Mouse (Mus musculus) G1E (cell line): Measurements from ENCODE around the gene 1700001J03Rik. TPM values are rescaled to one million over a fixed set of nuclear protein-coding genes. Genes with fewer than 3 reads are reported as not detected.
"Not testable (repeated sequence)": the region's sequence is repeated elsewhere in the genome, so short reads cannot be mapped to it uniquely, and the experiment has no call there.

Experiments used
- ATAC-seq: 2 replicates; pipeline ENCODE4 v1.8.0; 2016; ENCODE audit warnings: mild to moderate bottlenecking; ENCODE audit not compliant: insufficient number of reproducible peaks, poor library complexity, low FRiP score, severe bottlenecking; ENCODE audit errors: extremely low read depth
- DNase-seq: peaks from one replicate; pipeline ENCODE4 v3.0.0; 2012; ENCODE audit warnings: low spot score
- H3K27me3 ChIP-seq: 2 replicates; pipeline ENCODE4 v1.6.1; 2012; ENCODE audit warnings: mild to moderate bottlenecking, low read length, inconsistent platforms; ENCODE audit not compliant: insufficient read depth
- H3K36me3 ChIP-seq: replicated peaks from 2 replicates; pipeline ENCODE3; 2012; ENCODE audit warnings: mild to moderate bottlenecking, inconsistent platforms
- H3K4me1 ChIP-seq: 2 replicates; pipeline ENCODE4 v1.6.1; 2012; ENCODE audit warnings: low read depth, low read length, inconsistent platforms, mixed read lengths; ENCODE audit not compliant: insufficient read depth
- H3K4me3 ChIP-seq: 2 replicates; pipeline ENCODE4 v1.5.1; 2012; ENCODE audit warnings: low read depth, mild to moderate bottlenecking, inconsistent platforms, low read length, moderate library complexity, mixed read lengths
- H3K9me3 ChIP-seq: replicated peaks from 2 replicates; pipeline ENCODE4 v1.6.1; 2012; ENCODE audit warnings: inconsistent platforms
- CTCF ChIP-seq: IDR thresholded peaks from 2 replicates; pipeline ENCODE4 v1.5.1; 2012; ENCODE audit warnings: low read depth, low read length, inconsistent platforms, mixed read lengths
- GATA1 ChIP-seq: IDR thresholded peaks from 2 replicates; pipeline ENCODE4 v1.6.1; 2012; ENCODE audit warnings: borderline replicate concordance, low read length, inconsistent platforms, mixed read lengths
- GATA2 ChIP-seq: IDR thresholded peaks from 2 replicates; pipeline ENCODE4 v1.6.1; 2012; ENCODE audit warnings: low read depth, low read length, inconsistent platforms, borderline replicate concordance
- POLR2AphosphoS5 ChIP-seq: IDR thresholded peaks from 2 replicates; pipeline ENCODE4 v1.6.1; 2012; ENCODE audit warnings: low read depth, low read length, inconsistent platforms; ENCODE audit not compliant: insufficient replicate concordance
- TAL1 ChIP-seq: conservative IDR thresholded peaks from 2 replicates; pipeline ENCODE4 v1.6.1; 2012; ENCODE audit warnings: low read depth, low read length, inconsistent platforms, mixed read lengths
- polyA plus RNA-seq: library from polyadenylated mRNA; stranded (reverse); fragments of >175 nt; gene quantifications from 2 replicates; pipeline ENCODE4 v1.2.3, GENCODE M21; 2012
- total RNA-seq, 2 experiments: library from RNA; stranded (forward) in 1 of 2; stranded (reverse) in 1 of 2; fragments of 200-1000 nt in 1 of 2; fragments of >200 nt in 1 of 2; fragmentation: Nextera tagmentation in 1 of 2; gene quantifications; 2 replicates each; pipeline ENCODE4 v1.2.3; 2014 to 2017

The 1700001J03Rik gene
- total and polyA plus RNA-seq, 3 experiments = 0.16 TPM; not detected in 2

GRCm38 (mm10) chr5:146190093-146190492 lies 5.0 kb upstream of the 1700001J03Rik start:
- Histone ChIP-seq H3K27me3 (no peaks in the 10 kb centered on the region; the same call in 1 of the 2 replicates), H3K9me3 (no peaks in the 10 kb centered on the region), H3K4me3 (no peak overlapping the region), H3K36me3 (no peaks in the 10 kb centered on the region), H3K4me1 (no peaks in the 10 kb centered on the region)
- DNase-seq (no peak), ATAC-seq (no peak)
- TF ChIP-seq GATA2 = no peak
- TF ChIP-seq GATA1 = no peak
- TF ChIP-seq POLR2AphosphoS5 = no peak
- no peak for TF ChIP-seq CTCF
- no peak for TF ChIP-seq TAL1

- ATAC-seq = no peak
- Histone ChIP-seq H3K4me1 (no peaks in the 10 kb centered on the region), H3K4me3 (no peak overlapping the region), H3K36me3 (no peaks in the 10 kb centered on the region), H3K27me3 (no peaks in the 10 kb centered on the region; the same call in 1 of the 2 replicates), H3K9me3 (no peaks in the 10 kb centered on the region)
- TF ChIP-seq GATA1 (no peak), POLR2AphosphoS5 (no peak), CTCF (no peak), GATA2 (no peak), TAL1 (no peak)
- DNase-seq = no peak
Observed at GRCm38 (mm10) chr5:146188712-146189111, 3.6 kb upstream of the 1700001J03Rik start.

- Histone ChIP-seq H3K36me3 (no peaks in the 10 kb centered on the region), H3K4me3 (no peak overlapping the region), H3K27me3 (peaks cover 2% of the 10 kb centered on the region), H3K9me3 (no peaks in the 10 kb centered on the region), H3K4me1 (no peaks in the 10 kb centered on the region)
- TF ChIP-seq CTCF (no peak), POLR2AphosphoS5 (no peak), GATA1 (no peak), TAL1 (no peak), GATA2 (no peak)
- DNase-seq (no peak), ATAC-seq (no peak)
Observed at GRCm38 (mm10) chr5:146188144-146188543, 3.0 kb upstream of the 1700001J03Rik start.

- ATAC-seq = peak; percentile 52; the same call in 1 of the 2 replicates
- not testable (repeated sequence) for H3K27me3 ChIP-seq
Observed at GRCm38 (mm10) chr5:146187441-146187840, 2.3 kb upstream of the 1700001J03Rik start.

GRCm38 (mm10) chr5:146172744-146173143 lies 12.4 kb downstream of the 1700001J03Rik start:
- H3K27me3 ChIP-seq, DNase-seq, H3K4me3 ChIP-seq, ATAC-seq, H3K36me3 ChIP-seq, H3K4me1 ChIP-seq, H3K9me3 ChIP-seq: not testable (repeated sequence)

More at GRCm38 (mm10) chr5:146187441-146187840, 2.3 kb upstream of the 1700001J03Rik start:
- H3K36me3 ChIP-seq, H3K4me3 ChIP-seq, DNase-seq, H3K9me3 ChIP-seq, H3K4me1 ChIP-seq: not testable (repeated sequence)
- peak; percentile 35 for TF ChIP-seq CTCF

GRCm38 (mm10) chr5:146170621-146171020 lies 14.5 kb downstream of the 1700001J03Rik start, which contains the start of gene Gm6309:
TSS of gene Gm6309 (minus strand) at chr5:146170721.
- not testable (repeated sequence) for H3K9me3 ChIP-seq, H3K27me3 ChIP-seq, H3K4me3 ChIP-seq, ATAC-seq, DNase-seq, H3K36me3 ChIP-seq, H3K4me1 ChIP-seq

- not testable (repeated sequence) for H3K9me3 ChIP-seq, DNase-seq, H3K4me3 ChIP-seq, H3K36me3 ChIP-seq, H3K4me1 ChIP-seq, ATAC-seq, H3K27me3 ChIP-seq
Observed at GRCm38 (mm10) chr5:146160439-146160838, 24.7 kb downstream of the 1700001J03Rik start, which contains the start of gene Gm5565. TSS of gene Gm5565 (minus strand) at chr5:146160539.

GRCm38 (mm10) chr5:146158326-146158725 lies 26.8 kb downstream of the 1700001J03Rik start:
- ATAC-seq, H3K4me3 ChIP-seq, DNase-seq, H3K36me3 ChIP-seq, H3K27me3 ChIP-seq, H3K9me3 ChIP-seq, H3K4me1 ChIP-seq: not testable (repeated sequence)
